Mouse (Mus musculus) kidney, postnatal 14 days (tissue): ENCODE measurements around the gene Ecm1.
"Not testable (repeated sequence)": the region's sequence is repeated elsewhere in the genome, so short reads cannot be mapped to it uniquely, and the experiment has no call there.

ENCODE experiments used
- DNase-seq: peaks from one replicate; pipeline ENCODE4 v3.0.0; 2022; ENCODE audit warnings: mixed read lengths

Gene Ecm1

GRCm38 (mm10) chr3:95726696-95727358 is 12.5 kb downstream of the Ecm1 start:
- DNase-seq: no peak

GRCm38 (mm10) chr3:95725863-95726262 is 13.5 kb downstream of the Ecm1 start:
- no peak for DNase-seq

GRCm38 (mm10) chr3:95722386-95722785 is 17.0 kb downstream of the Ecm1 start:
- DNase-seq: no peak

- DNase-seq: no peak
These were observed 21.2 kb downstream of the Ecm1 start for GRCm38 (mm10) chr3:95718153-95718552.

GRCm38 (mm10) chr3:95716075-95716474 is 23.3 kb downstream of the Ecm1 start:
- DNase-seq: no peak

- DNase-seq: no peak
These were observed 29.4 kb downstream of the Ecm1 start for GRCm38 (mm10) chr3:95709967-95710366.

- DNase-seq: no peak
These were observed 30.3 kb downstream of the Ecm1 start for GRCm38 (mm10) chr3:95709044-95709443.

- no peak for DNase-seq
These were observed 31.9 kb downstream of the Ecm1 start for GRCm38 (mm10) chr3:95707497-95707896.

- DNase-seq: no peak
These were observed 33.1 kb downstream of the Ecm1 start for GRCm38 (mm10) chr3:95706273-95706672.

GRCm38 (mm10) chr3:95704612-95705011 is 34.8 kb downstream of the Ecm1 start:
- DNase-seq: no peak

GRCm38 (mm10) chr3:95703276-95703675 is 36.1 kb downstream of the Ecm1 start:
- DNase-seq: no peak

GRCm38 (mm10) chr3:95701877-95702540 is 37.4 kb downstream of the Ecm1 start:
- DNase-seq: peak; percentile 91

- DNase-seq: no peak
These were observed 38.3 kb downstream of the Ecm1 start for GRCm38 (mm10) chr3:95701085-95701484.

GRCm38 (mm10) chr3:95700233-95700681 is 39.1 kb downstream of the Ecm1 start:
- no peak for DNase-seq

- no peak for DNase-seq
These were observed 41.1 kb downstream of the Ecm1 start for GRCm38 (mm10) chr3:95698286-95698685.

GRCm38 (mm10) chr3:95696360-95696759 is 43.0 kb downstream of the Ecm1 start:
- peak; percentile 58 for DNase-seq

GRCm38 (mm10) chr3:95695796-95696195 is 43.6 kb downstream of the Ecm1 start:
- DNase-seq: no peak

- no peak for DNase-seq
These were observed 44.3 kb downstream of the Ecm1 start for GRCm38 (mm10) chr3:95694808-95695703.

GRCm38 (mm10) chr3:95693821-95694807 is 45.3 kb downstream of the Ecm1 start:
- DNase-seq: peak; percentile 55

GRCm38 (mm10) chr3:95692677-95693076 is 46.7 kb downstream of the Ecm1 start:
- DNase-seq: no peak

- DNase-seq: not testable (repeated sequence)
These were observed 48.8 kb downstream of the Ecm1 start for GRCm38 (mm10) chr3:95690552-95690951.

GRCm38 (mm10) chr3:95689940-95690339 is 49.4 kb downstream of the Ecm1 start:
- DNase-seq: no peak
